Mouse (Mus musculus): Measurements from ENCODE around the gene 9230104L09Rik.
A peak's percentile ranks its signal among the peaks of the same experiment; 100 is the strongest.

Gene 9230104L09Rik

DNA sequence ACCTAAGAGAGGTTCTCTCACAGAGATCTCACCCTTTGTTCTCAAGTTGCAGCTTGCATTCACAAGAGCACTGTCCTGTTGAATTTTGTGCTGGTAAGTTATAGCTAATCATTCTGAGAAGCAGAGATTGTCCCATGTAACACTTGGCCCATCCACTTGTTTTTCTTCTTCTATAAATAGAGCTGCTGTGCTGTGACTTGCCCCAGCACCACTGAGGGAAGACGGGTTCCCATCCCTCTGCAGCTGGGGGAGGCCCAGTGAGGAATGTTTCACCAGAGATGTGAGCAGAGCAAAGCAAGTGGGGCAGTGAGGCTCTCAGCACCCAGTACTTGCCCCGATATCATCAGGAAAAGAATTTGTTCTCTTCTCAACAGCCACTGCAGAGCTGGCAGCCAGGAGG lies at the start of gene 9230104L09Rik:
9230104L09Rik (minus strand) TSS at position 73 of the 400 bp plus-strand sequence.
- no peak for DNase-seq

DNA sequence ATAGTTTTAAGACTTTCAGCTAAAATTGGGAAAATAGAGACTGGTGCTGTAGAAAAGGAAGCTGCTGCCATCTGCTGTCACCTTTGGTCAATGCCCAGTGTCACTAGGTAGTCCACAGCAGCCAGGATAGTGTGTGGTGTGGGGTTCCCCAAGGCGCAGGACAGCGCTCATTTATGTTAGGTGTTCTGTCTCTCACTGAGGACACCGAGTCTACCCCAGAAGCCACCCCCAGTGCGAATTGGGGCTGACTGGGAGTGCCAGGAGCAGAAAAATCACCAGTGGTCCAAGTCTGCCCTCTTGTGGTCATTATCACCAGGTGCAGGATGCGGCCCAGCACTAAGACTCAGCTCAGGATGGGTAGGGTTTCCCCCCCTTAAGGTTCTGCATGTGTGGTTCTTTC lies 37.4 kb upstream of the 9230104L09Rik start:
- DNase-seq, result peak; percentile 42

GRCm38 (mm10) chr2:148900305-148900704 lies 35.5 kb upstream of the 9230104L09Rik start:
- DNase-seq, result no peak

GRCm38 (mm10) chr2:148896219-148896618 lies 31.4 kb upstream of the 9230104L09Rik start:
- no peak for DNase-seq

GRCm38 (mm10) chr2:148893107-148893506 lies 28.3 kb upstream of the 9230104L09Rik start:
- DNase-seq, result no peak

- DNase-seq, result no peak
Observed at GRCm38 (mm10) chr2:148890021-148890851, 25.4 kb upstream of the 9230104L09Rik start.

DNA sequence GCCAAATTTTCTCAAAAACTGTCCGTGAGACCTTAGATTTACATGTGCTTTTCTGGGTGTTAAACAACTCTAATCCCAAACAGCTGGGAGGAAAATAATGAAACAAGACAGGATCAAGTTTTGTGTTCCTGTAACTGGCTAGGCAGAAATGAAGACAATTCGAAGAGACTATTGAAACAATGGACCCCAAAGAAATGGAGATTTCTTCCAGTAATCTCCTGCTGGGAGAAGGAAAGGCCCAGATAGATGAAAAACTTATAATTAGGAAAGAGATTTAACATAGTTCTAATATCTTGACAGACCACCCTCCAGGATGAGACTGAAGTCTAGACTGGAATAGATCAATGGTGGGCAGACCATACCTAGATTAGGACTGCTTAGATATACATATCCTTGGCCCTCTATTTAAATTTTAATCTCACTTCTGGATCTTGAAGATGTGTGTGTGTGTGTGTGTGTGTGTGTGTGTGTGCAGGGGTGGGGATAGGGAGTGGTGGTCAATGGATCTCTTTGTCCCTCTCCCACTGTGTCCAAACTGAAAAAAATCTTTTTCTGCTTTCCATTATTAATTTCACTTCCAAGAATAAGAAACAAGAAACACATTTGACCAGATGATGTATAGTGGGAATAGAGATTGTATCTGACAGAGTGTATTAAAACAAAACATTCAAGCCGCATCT lies 24.6 kb upstream of the 9230104L09Rik start:
- DNase-seq, result no peak

DNA sequence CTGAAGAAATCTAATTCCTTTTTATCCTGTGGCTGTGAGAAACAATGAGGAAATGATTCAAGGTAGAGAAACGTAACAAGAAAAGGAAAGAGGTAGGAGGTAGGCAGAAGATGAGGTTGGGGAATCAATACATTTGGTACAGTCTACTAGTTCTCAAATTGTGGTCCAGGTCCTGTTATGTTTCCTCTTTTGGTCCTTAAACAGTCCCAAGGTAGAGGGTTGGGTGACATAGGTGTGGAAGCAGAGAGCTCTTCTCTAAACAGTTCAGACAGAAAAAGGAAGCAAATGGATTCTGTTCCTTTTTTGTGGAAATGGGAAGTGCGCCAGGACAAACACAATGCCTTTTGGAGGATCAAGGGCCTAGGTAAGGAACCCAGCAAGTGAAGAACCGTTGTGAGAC lies 24.0 kb upstream of the 9230104L09Rik start:
- DNase-seq, result no peak

DNA sequence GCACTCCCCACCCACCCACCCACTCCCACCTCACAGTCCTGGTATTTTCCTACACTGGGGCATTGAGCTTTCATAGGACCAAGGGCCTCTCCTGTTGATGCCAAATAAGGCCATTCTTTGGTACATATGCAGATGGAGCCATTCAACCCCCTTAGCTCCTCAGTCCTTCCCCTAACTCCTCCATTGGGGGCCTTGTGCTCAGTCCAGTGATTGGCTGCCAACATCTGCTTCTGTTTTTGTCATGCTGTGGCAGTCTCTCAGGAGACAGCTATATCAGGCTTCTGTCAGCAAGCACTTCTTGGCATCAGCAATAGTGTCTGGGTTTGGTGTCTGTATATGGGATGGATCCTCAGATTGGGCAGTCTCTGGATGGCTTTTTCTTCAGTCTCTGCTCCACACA lies 19.9 kb upstream of the 9230104L09Rik start:
- no peak for DNase-seq

DNA sequence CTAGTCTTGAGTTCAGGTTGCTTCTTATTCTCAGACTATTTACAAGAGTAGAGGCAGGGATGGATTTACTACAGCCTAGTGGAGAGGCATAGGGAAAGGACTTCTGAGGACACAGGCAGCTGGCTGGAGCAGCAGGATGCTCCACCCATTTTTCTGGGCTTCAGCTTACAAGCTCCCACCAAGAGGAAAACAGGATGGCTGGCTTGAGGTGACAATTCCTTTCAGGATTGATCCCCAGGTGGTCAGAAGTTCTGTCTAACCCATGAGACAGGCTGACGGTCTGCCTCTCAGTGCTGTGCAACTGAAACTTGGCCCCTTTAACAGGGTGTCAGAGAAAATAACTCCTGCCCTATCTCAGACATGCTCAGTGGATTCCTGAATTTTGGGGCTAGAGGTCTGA lies 14.4 kb upstream of the 9230104L09Rik start:
- no peak for DNase-seq

DNA sequence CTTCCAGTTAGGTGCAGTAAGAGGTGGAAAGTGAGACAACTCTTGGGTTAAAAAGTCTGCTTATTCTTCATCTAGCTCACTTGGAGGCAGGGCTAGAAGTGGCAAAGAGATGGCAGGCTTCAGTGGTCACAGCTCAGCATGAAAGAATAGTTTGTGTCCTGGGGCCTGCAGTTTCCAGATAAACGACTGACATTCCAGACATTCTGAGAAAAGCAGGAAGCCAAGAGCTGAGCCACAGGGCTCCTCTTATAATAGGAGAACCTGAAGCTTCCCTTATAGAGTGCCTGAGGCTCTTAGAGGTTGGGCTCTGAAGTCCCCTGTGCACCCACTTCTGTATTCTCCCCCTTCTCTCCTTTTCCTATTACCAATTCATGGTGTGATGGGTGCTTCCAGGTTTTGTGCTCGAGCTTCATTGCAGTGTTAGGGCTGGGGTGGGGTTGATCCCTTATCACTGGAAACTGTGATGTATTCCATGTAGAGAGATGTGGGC lies 13.8 kb upstream of the 9230104L09Rik start:
- no peak for DNase-seq

DNA sequence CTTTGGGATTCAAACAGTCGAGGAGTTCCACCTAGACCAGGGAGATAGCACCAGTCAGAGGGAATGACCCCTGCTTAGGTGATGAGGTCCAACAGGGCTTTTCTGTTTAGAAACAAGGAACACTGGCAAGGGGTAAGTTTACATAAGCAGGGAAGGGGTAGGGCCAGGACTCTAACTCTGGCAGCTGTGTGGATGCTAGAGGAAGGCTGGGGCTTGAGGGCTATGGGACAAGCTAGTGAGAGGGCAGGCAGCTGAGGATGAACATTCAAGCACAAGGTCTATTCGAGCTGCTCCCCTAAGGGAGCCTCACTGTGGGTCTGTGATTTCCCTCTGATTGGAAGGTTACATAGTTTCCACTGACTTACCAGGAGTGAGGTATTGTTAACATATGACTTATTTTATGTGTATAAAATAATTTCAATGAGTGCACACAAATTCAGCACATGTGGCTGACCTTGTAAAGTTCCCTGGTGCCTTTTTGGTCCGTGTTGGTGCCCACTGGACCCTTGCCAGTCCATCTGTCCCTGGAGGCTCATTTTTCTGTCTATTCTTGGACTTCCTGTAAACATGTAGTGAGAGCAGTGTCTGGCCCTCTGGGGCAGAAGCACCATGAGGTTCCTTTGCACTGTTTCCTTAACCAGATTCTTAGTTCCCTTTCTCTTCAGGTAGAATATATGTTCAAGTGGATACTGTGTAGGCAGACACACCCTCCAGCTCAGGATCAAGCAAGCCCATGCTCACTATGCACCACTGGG lies 12.4 kb upstream of the 9230104L09Rik start:
- DNase-seq, result no peak

DNA sequence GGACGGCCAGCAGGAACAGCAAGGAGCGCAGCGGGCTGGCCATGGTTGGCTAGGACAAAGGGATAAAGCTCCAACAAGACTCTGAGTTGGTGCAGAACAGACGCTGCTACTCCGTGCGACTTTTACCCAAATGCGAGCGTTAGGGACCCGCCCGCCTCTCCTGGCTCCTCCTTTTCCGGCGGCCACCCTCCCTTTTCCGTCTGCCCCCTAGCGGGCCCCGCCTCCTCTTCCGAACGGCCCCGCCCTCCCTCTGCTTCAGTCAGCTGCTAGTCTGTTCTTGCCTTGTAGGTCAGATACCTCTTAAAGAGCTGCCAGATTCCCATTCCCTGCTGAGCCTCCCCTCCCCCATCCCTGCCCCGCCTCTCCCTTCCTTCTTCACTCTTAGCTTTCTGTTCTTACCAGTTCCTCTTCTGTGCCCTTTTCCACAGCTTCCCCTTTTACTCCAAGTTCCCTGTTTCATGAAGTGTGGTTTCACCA lies 10.5 kb upstream of the 9230104L09Rik start, which contains the start of gene Cst3:
Cst3 (minus strand) TSS at position 358 of the 477 bp plus-strand sequence.
- DNase-seq, result peak; percentile 89

- DNase-seq, result no peak
Observed at GRCm38 (mm10) chr2:148874617-148875334, 9.9 kb upstream of the 9230104L09Rik start.

DNA sequence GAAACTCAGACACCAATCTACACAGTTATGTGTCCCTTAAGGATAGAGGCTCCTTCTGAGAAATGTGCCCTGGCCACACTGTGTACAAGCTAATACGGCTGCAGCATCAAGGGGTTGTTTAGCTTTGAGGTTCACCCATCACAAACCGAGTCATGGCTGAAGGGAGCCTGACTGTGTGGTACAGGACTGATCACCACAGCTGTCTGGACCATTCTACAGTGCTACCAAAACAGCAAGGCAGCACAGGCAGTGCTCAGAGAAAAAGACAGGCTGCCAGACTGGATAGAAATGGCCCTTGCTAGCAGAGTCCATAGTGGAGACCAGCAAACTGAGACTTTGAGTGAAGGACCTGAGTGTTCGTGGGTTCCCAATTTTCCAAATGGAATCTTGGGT lies 9.4 kb upstream of the 9230104L09Rik start:
- no peak for DNase-seq

DNA sequence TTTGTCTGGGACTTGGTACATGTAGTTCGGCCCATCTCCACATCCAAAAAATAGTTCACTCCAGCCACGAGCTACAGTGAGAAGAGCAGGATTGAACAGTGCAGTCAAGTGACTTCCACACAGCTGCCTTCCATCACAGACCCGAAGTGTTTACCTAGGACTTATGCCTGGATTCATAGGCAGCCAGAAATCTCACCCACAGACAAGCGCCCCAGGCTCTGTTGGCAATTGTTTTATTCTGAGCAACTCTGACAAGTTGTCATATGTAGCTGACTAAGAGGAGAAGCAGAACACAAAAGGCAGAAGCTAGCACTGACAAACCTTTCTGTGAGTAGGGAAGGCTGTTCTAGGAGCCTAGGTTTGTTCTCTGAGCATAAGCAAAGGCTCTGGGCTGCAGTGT lies 8.0 kb upstream of the 9230104L09Rik start:
- DNase-seq, result no peak

DNA sequence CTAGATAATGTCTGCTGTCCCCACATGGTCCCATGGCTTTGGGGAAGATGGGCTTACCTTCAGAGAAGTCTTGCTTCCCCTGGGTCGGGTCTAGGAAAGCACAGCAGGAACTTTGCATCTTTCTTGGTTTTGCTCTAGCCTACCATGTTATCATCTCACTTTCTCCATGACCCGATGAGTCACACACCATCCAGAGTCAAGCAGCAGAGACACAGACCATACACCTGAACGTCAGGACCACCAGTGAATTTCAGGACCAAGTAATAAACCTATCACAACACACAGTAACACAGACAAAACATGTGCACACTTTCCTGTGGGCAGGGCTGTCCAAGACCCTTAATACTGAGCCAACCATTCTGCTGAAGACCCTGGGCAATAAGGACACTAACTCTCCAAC lies 5.7 kb upstream of the 9230104L09Rik start:
- no peak for DNase-seq

- DNase-seq, result no peak
Observed at GRCm38 (mm10) chr2:148868959-148869358, 4.1 kb upstream of the 9230104L09Rik start.

DNA sequence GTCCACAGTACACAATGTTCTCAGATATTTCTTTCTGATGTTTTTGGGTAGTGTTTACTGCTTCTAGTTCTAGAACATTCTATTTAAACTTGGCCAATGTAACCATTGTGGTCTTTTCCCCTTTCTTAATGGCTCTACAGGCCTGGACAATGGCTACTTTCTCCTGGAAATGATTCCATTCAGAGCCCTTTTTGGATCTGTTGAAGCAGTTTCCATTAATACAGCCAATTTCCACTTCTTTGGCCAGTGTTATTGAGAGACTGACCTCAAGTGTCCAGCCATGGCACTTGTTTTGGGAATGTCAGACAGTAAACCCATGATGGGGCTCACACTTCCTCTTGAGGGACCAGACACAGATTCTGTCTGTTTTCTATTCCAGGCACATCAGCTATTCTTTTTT lies 3.1 kb downstream of the 9230104L09Rik start:
- no peak for DNase-seq

DNA sequence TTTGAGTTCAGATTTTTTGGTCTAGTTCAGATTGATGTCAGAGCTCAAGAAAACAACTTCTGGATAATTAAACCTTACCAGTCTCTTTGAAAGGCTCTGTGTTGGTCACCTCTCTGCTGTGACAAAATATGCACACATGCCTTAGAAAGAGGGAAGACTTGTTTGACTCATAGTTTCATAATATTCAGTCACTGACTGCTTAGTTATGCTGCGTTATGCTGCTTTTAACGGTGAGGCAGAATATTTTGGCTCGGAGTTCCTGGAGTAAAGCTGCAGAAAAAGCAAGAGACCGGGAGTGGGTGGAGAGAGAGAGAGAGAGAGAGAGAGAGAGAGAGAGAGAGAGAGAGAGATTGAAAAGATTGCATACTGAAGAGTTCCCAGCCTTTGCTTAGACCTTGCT lies 3.8 kb downstream of the 9230104L09Rik start:
- no peak for DNase-seq

DNA sequence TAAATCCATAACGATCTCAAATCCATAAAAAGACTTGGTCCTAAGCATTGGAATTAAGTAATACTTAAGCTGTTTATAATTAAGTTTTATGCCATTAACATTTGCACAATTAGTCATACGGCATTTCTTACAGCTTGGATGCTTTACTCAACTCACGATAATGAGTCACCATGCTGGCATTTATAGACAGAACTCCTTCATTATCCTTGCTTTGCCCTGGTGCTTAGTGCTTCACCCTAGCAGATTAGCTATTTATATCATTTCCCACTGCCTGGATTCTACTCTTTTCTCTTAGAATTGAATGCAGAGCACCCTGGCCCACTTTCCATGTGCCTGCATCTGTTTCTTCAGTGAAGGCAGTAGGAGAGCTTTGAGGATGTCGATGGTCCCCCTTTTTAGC lies 7.3 kb downstream of the 9230104L09Rik start:
- no peak for DNase-seq

GRCm38 (mm10) chr2:148856630-148857400 lies 8.0 kb downstream of the 9230104L09Rik start:
- DNase-seq, result no peak
